Mouse (Mus musculus) gastrocnemius, postnatal 14 days (tissue): ENCODE measurements around the gene Mybpc1. TPM values are rescaled to one million over a fixed set of nuclear protein-coding genes. Genes with fewer than 3 reads are reported as not detected.
"Not testable (repeated sequence)": the region's sequence is repeated elsewhere in the genome, so short reads cannot be mapped to it uniquely, and the experiment has no call there.

ENCODE experiments used
- DNase-seq: peaks from one replicate; pipeline ENCODE4 v3.0.0; 2021; ENCODE audit warnings: mixed read lengths
- intact Hi-C: fragments of 180-260 bp; cut with DNase I; formaldehyde crosslinking; loops from one replicate; pipeline ENCODE4 v1.15.1; 2025; ENCODE audit warnings: low total_unique reads
- total RNA-seq, 2 experiments: library from RNA; stranded (reverse); gene quantifications; 2 replicates each; pipeline ENCODE4 v1.2.3; 2021

The Mybpc1 gene
- total RNA-seq, 2 experiments from 2014 or later: 1,223 to 1,292 TPM

GRCm38 (mm10) chr10:88501886-88502765, 102.8 kb downstream of the Mybpc1 start:
- no peak for DNase-seq
- intact Hi-C loops: no loop called here

DNA sequence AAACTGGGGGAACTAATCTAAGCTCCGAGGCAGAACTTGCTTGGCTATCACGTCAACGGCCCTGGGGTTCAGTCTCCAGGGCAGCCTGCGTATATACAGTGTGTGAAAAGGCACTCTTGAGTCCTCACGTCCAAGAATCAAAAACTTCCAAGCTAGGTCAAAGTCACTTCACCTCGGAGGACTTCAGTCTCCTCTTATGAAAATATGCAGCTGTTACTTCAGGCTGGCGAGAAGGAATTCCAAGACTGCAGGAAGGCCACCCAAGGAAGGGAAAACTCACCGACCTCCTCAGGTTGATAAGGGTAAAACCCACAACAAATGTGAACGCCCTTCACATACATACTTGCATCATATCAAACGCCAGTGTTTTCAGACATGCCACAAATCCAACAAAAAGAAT, 103.6 kb downstream of the Mybpc1 start:
- intact Hi-C loops: no loop called here

DNA sequence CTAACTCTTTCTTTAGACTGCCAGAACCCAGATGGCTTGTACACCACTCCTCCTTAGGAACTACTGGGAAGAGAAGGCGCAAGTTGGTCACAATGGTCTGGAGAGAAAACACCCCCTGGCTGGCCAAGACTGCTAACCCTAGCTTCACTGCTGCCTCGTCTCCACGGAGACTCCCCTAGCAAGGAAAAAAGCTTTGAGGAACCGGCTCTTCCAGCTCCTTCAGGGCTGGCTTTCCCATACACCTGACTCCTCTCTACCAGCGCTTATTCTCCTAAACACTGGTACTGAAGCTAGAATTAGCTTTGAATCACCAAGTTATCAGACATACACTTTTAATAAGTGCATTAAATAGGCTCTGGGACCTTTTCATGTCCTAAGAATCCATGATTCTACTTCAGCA, 105.0 kb downstream of the Mybpc1 start:
- intact Hi-C loops: no loop called here
- no peak for DNase-seq

More for the DNA sequence above, 103.6 kb downstream of the Mybpc1 start:
- no peak for DNase-seq

DNA sequence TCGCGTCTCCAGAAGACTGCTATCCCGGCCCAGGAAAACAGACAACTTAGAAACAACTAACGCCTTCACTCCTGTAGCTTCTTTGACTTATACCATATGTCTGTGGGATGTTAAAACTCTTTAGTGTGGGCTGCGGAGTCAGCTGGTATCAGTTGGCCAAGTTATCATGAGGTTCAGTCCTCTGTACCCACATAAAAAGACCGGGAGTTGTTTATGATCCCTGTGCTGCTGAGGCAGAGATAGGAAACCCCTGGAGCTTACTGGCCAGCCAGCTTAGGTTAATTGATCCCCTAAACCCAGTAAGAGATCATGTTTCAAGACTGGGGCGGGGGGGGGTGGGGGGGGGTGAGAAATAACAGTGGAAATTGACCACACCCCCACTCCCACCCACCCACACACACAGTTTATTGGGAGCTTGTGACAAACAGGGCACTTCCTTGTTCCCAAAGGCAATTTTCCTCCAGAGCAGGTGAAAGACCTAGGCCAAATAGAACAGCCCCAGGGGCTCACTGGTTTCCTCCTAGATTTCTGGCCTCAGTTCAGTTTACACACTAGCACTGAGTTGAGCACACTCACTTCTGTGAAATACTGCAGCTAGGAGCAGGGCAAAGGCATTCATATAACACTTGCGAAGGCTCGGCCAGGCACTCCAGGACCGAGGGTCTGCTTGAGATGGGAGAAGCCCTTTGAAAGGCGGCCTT, 107.9 kb downstream of the Mybpc1 start:
- DNase-seq: no peak
- intact Hi-C loops: no loop called here

GRCm38 (mm10) chr10:88494959-88495587, 109.9 kb downstream of the Mybpc1 start:
- DNase-seq: no peak
- intact Hi-C loops: no loop called here

DNA sequence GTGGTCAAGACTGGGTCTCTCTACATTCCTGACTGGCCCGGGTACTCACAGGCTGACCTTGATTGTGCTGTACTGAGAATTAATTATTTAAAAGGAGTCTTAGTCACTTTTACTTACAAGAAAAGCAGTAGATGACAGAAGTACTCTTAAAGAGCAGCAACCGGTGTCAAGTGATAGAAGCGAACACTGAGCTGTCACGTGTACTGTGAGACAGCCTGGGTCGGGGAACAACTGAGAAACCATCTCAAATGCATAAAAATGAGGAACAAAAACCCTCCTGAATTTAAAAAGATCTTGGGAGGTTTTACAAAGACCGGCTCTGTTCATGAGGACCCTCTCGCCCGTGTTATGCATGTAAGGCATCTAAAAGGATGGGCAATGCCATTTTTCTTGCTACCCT, 112.3 kb downstream of the Mybpc1 start:
- intact Hi-C loops: no loop called here
- no peak for DNase-seq

GRCm38 (mm10) chr10:88491632-88492031, 113.3 kb downstream of the Mybpc1 start:
- intact Hi-C loops: no loop called here
- no peak for DNase-seq

- intact Hi-C loops: no loop called here
- DNase-seq: no peak
These were observed 116.3 kb downstream of the Mybpc1 start for GRCm38 (mm10) chr10:88488629-88489028.

DNA sequence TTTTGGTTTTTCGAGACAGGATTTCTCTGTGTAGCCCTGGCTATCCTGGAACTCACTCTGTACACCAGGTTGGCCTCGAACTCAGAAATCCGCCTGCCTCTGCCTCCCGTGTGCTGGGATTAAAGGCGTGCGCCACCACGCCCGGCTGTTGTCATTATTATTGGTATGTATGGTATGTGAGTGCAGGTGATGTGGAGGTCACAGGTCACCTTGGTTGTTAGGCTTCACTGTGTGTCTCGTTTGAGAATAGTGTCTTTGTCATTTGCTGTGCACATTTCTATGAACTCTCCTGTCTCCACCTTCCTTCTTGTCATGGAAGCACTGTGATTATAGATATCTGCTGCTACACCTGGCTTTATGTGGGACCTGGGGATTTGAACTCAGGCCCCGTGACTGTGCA, 122.1 kb downstream of the Mybpc1 start:
- DNase-seq, intact Hi-C loops: not testable (repeated sequence)

Other genes starting within 250 kb of the Mybpc1 start
- 1 to 10 TPM; 1.3 to 1.7 TPM for gene Dram1, start 226.1 kb downstream of the Mybpc1 start, total RNA-seq
- 10 to 100 TPM in 1 of 2 experiments, 1 to 10 TPM in 1; 9.2 to 10.3 TPM for gene Gnptab, start 226.0 kb downstream of the Mybpc1 start, total RNA-seq
- not detected for gene Sycp3, start 145.6 kb downstream of the Mybpc1 start, total RNA-seq
- 10 to 100 TPM; 51.5 to 59.9 TPM for gene Chpt1, start 101.1 kb downstream of the Mybpc1 start, total RNA-seq
- not detected for gene Spic, start 79.9 kb upstream of the Mybpc1 start, total RNA-seq
- gene Arl1, start 125.7 kb upstream of the Mybpc1 start, total RNA-seq: 10 to 100 TPM; 70.9 to 77.0 TPM
- gene Utp20, start 221.7 kb upstream of the Mybpc1 start, total RNA-seq: 1 to 10 TPM; 8.2 to 9.2 TPM